Mouse (Mus musculus): ENCODE results near the gene Tcf20. TPM values are rescaled to one million over a fixed set of nuclear protein-coding genes. Genes with fewer than 3 reads are reported as not detected.

Tcf20 gene
- total and polyA plus RNA-seq, 3 experiments, result 34.7 to 92.0 (median 91.8) TPM

DNA sequence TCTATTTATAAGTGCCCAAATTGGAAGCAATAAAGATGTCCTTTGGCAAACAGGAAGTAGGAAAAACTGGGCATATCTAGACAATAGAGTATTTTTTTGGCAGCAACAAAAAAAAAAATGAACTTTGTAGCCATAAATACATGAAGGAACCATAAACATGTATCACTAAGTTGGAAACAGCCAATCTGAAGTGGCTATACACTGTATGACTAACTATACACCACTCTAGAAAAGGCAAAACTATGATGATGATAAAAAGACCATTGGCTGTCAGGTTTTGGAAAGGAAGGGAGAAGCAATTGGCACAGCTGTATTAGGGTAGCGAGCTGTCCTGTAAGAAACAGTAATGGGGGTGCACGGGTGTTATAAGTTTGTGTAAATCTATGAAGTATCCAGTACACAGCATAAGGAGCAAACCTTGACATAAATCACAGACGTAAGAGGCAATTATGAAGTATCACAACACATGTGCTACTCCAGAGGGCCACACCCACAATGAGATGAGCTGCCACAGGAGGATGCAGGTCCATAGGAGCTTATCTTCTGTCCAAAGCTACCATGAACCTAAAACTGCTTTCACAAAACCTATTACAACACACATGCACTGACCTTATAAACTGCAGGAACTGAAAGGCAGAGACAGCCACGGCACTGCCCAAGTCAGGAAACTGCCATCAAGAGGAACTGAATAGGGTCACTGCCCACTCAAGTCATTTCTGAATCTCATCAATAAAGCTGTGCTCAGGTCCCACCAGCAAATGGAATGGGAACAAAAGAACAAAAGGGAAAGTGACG, 180.5 kb downstream of the Tcf20 start:
- Histone ChIP-seq H3K4me1 (ENCODE audit: control insufficient read depth in 1 of 2, insufficient read depth in 2 of 2, low read length in 2 of 2) (peaks cover 14 to 21% of the 10 kb centered on the region in 2 experiments), H3K4me3 (ENCODE audit: control insufficient read depth in 1 of 2, insufficient read depth in 1 of 2, low read depth in 2 of 2, low read length in 2 of 2) (no peak overlapping the region), H3K9me3 (replicated peaks; ENCODE audit: insufficient read depth, low read length) (no peaks in the 10 kb centered on the region), H3K9ac (ENCODE audit: control insufficient read depth, low read depth, low read length, poor library complexity, severe bottlenecking) (no peak overlapping the region), H3K79me2 (ENCODE audit: control insufficient read depth, insufficient read depth, low read length, poor library complexity) (no peaks in the 10 kb centered on the region), H3K36me3 (ENCODE audit: control insufficient read depth in 1 of 2, insufficient read depth in 2 of 2, low read length in 2 of 2) (peaks cover 0 to 35% of the 10 kb centered on the region in 2 experiments; a peak in 2 of 4 replicates), H3K27ac (ENCODE audit: control insufficient read depth, low read depth, low read length) (no peak overlapping the region), H3K27me3 (ENCODE audit: control insufficient read depth in 1 of 2, insufficient read depth in 2 of 2, low read length in 2 of 2) (no peaks in the 10 kb centered on the region)
- TF ChIP-seq TBP (IDR thresholded peaks at IDR 0.05; ENCODE audit: low read depth, low read length), result no peak
- TF ChIP-seq CHD1 (IDR thresholded peaks at IDR 0.05; ENCODE audit: low read depth, low read length), result no peak
- no peak for TF ChIP-seq POLR2AphosphoS5 (IDR thresholded peaks at IDR 0.05; ENCODE audit: borderline replicate concordance, low read depth, low read length)
- no peak for TF ChIP-seq POLR2AphosphoS2 (IDR thresholded peaks at IDR 0.05; ENCODE audit: low read length)
- no peak for DNase-seq (ENCODE audit: low read depth, low spot score)

DNA sequence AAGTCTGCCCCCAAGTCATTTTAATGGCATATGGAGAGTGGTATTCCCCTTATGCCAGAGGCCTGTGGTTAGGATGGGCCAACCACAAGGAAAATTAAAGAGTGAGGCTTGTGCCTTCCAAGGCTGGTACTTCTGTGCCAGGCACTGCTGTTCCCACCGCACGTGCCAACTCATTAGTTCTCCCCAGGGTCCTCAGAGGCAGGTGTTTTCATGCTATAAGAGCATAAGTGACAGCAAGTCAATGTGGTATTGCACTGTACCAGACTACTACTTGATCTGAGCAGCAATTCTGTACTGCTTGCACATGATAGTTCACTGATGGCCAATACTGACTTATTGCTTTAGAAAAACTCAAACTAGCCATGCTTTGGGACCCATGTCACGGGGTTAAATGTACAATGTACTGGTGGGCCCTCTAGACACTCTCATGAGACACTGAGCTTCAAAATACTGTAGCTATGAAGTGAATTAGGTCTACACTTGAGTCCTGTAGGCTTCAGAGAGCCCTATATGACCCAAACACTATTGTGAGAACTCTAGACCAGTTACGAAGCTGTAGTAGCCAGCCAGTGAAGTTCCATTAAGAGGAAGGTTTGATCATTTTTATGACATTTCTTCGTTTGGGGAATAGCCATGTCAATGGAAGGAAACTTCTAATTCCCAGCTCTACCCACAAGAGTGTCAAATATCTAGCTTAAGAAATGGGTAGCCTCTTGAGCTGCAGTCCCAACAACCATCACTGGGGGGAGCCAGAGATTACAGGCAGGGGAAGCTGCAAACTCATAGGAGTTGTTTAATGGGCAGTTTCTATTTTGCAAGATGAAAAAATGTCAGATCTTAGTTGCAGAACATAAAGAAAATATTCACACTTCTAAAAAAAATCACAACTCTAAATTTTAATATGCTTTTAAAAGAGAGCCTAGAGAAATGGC, 182.7 kb downstream of the Tcf20 start:
- H3K9me3 ChIP-seq (replicated peaks; ENCODE audit: insufficient read depth, low read length), result no peaks in the 10 kb centered on the region
- peak; percentile 84 for DNase-seq (ENCODE audit: low read depth, low spot score)
- H3K4me1 ChIP-seq (ENCODE audit: control insufficient read depth in 1 of 2, insufficient read depth in 2 of 2, low read length in 2 of 2), result peaks cover 4 to 6% of the 10 kb centered on the region in 2 experiments; a peak in 3 of 4 replicates

DNA sequence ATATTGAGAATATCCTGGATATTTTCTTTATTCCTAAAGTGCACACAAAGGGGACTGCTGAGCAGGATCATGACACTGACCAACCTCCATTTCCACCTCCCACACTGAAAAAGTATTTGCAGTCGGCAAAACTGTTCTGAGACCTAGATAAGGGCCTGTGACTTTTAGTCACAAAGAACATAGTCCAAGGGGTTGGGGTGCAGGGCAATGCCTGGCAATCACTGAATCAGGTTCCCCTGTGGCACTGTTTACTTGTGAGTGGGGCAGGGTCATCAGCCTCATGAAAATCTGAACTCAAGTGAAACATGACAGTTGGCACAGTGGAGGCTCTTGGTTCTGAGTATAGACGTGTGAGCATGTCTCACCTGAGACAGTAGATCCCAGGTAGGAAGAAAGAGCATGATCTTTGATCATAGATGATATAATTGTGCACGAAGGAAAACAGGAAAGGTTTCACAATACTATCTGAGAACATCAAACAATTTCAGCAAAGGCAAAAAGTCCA, 191.7 kb downstream of the Tcf20 start:
- no peak overlapping the region for H3K27ac ChIP-seq (ENCODE audit: control insufficient read depth, low read depth, low read length)
- no peaks in the 10 kb centered on the region for H3K36me3 ChIP-seq (ENCODE audit: control insufficient read depth in 1 of 2, insufficient read depth in 2 of 2, low read length in 2 of 2)
- H3K4me1 ChIP-seq (ENCODE audit: control insufficient read depth in 1 of 2, insufficient read depth in 2 of 2, low read length in 2 of 2), result no peaks in the 10 kb centered on the region
- H3K9ac ChIP-seq (ENCODE audit: control insufficient read depth, low read depth, low read length, poor library complexity, severe bottlenecking), result no peak overlapping the region
- H3K27me3 ChIP-seq (ENCODE audit: control insufficient read depth in 1 of 2, insufficient read depth in 2 of 2, low read length in 2 of 2), result no peaks in the 10 kb centered on the region; a peak in 1 of 4 replicates
- no peak overlapping the region for H3K4me3 ChIP-seq (ENCODE audit: control insufficient read depth in 1 of 2, insufficient read depth in 1 of 2, low read depth in 2 of 2, low read length in 2 of 2)
- no peak for DNase-seq (ENCODE audit: low read depth, low spot score)
- H3K79me2 ChIP-seq (ENCODE audit: control insufficient read depth, insufficient read depth, low read length, poor library complexity), result no peaks in the 10 kb centered on the region
- TF ChIP-seq CHD2 (IDR thresholded peaks at IDR 0.05; ENCODE audit: low read length) (no peak), MAX (IDR thresholded peaks at IDR 0.05; ENCODE audit: low read length) (no peak), ZC3H11A (IDR thresholded peaks at IDR 0.05; ENCODE audit: low read depth, low read length) (no peak), NELFE (IDR thresholded peaks at IDR 0.05; ENCODE audit: low read depth, low read length) (no peak)
- no peaks in the 10 kb centered on the region for H3K9me3 ChIP-seq (replicated peaks; ENCODE audit: insufficient read depth, low read length)

More for the DNA sequence above, 182.7 kb downstream of the Tcf20 start:
- H3K9ac ChIP-seq (ENCODE audit: control insufficient read depth, low read depth, low read length, poor library complexity, severe bottlenecking), result no peak overlapping the region
- H3K4me3 ChIP-seq (ENCODE audit: control insufficient read depth in 1 of 2, insufficient read depth in 1 of 2, low read depth in 2 of 2, low read length in 2 of 2), result no peak overlapping the region
- no peaks in the 10 kb centered on the region for H3K27me3 ChIP-seq (ENCODE audit: control insufficient read depth in 1 of 2, insufficient read depth in 2 of 2, low read length in 2 of 2)
- no peaks in the 10 kb centered on the region for H3K79me2 ChIP-seq (ENCODE audit: control insufficient read depth, insufficient read depth, low read length, poor library complexity)
- peaks cover 0 to 13% of the 10 kb centered on the region in 2 experiments; a peak in 2 of 4 replicates for H3K36me3 ChIP-seq (ENCODE audit: control insufficient read depth in 1 of 2, insufficient read depth in 2 of 2, low read length in 2 of 2)
- H3K27ac ChIP-seq (ENCODE audit: control insufficient read depth, low read depth, low read length), result no peak overlapping the region
- peak; percentile 61 for TF ChIP-seq POLR2AphosphoS2 (IDR thresholded peaks at IDR 0.05; ENCODE audit: low read length)
- TF ChIP-seq CTCF (IDR thresholded peaks at IDR 0.05 in 2 of 3, conservative IDR thresholded peaks at IDR 0.05 in 1 of 3; ENCODE audit: control insufficient read depth in 1 of 3, insufficient read depth in 1 of 3, low read depth in 2 of 3, low read length in 3 of 3, poor library complexity in 1 of 3, severe bottlenecking in 1 of 3), result peak; percentile 81 to 95 (median 92)
- TF ChIP-seq UBTF (IDR thresholded peaks at IDR 0.05; ENCODE audit: borderline replicate concordance, insufficient read depth, low read depth, low read length), result no peak
- no peak for TF ChIP-seq USF1 (IDR thresholded peaks at IDR 0.05; ENCODE audit: low read depth, low read length)
- TF ChIP-seq ZNF384 (IDR thresholded peaks at IDR 0.05; ENCODE audit: low read depth, low read length), result 0 out of 2 replicates have a peak, but pooled peaks have one; percentile 42
- peak; percentile 98 for TF ChIP-seq RAD21 (IDR thresholded peaks at IDR 0.05; ENCODE audit: low read depth, low read length)
- TF ChIP-seq ETS1 (IDR thresholded peaks at IDR 0.05; ENCODE audit: low read depth, low read length), result no peak
- TF ChIP-seq SIN3A (IDR thresholded peaks at IDR 0.05; ENCODE audit: low read length), result peak; percentile 47; the same call in 1 of the 2 replicates
- TF ChIP-seq ZC3H11A (IDR thresholded peaks at IDR 0.05; ENCODE audit: low read depth, low read length), result peak; percentile 91
- TF ChIP-seq SMC3 (IDR thresholded peaks at IDR 0.05; ENCODE audit: low read depth, low read length), result peak; percentile 97

Measured in MEL (cell line).